Mouse (Mus musculus): Measurements from ENCODE around the gene Cep112.

GRCm38 (mm10) chr11:108900718-108901488, 475.9 kb downstream of the Cep112 start:
- TF ChIP-seq POLR2A (IDR thresholded peaks at IDR 0.05; ENCODE audit: low read depth, low read length) (no peak), CTCF (conservative IDR thresholded peaks at IDR 0.05; ENCODE audit: insufficient read depth, insufficient read length, low read depth, low read length) (no peak)

Measured in kidney, adult 2 months (tissue).